Mouse (Mus musculus): Measurements from ENCODE around the gene Olfr5. TPM values are rescaled to one million over a fixed set of nuclear protein-coding genes. Genes with fewer than 3 reads are reported as not detected.

Olfr5 gene
- polyA plus RNA-seq, 1 experiment from 2014 or later: not detected

- Histone ChIP-seq H3K36me3 (no peaks in the 10 kb centered on the region), H3K27me3 (no peaks in the 10 kb centered on the region), H3K9ac (no peak within 1 kb of the TSS), H3K4me2 (no peak within 1 kb of the TSS), H3K27ac (no peak within 1 kb of the TSS), H3K9me3 (no peaks in the 10 kb centered on the region), H3K4me3 (no peak within 1 kb of the TSS), H3K4me1 (no peaks in the 10 kb centered on the region)
- no peak for ATAC-seq (ENCODE audit: insufficient number of reproducible peaks, low FRiP score, low TSS enrichment, low read depth)
- 72% methylated on average over 3 of the region's 3 CpGs for WGBS
Measured at GRCm38 (mm10) chr7:6438388-6438787, 48.4 kb downstream of the Olfr5 start, which contains the start of gene Olfr1344. Gene Olfr1344 (plus strand): TSS chr7:6438688.

- Histone ChIP-seq H3K27ac (no peak overlapping the region), H3K9me3 (peaks cover 2% of the 10 kb centered on the region; the same call in 1 of the 2 replicates)
Measured at GRCm38 (mm10) chr7:6430342-6430741, 56.4 kb downstream of the Olfr5 start.

GRCm38 (mm10) chr7:6429381-6429780, 57.4 kb downstream of the Olfr5 start:
- ATAC-seq (ENCODE audit: insufficient number of reproducible peaks, low FRiP score, low TSS enrichment, low read depth): no peak
- H3K4me1 ChIP-seq: no peaks in the 10 kb centered on the region
- peaks cover 2% of the 10 kb centered on the region; the same call in 1 of the 2 replicates for H3K9me3 ChIP-seq
- H3K27me3 ChIP-seq: no peaks in the 10 kb centered on the region
- H3K4me3 ChIP-seq: no peak overlapping the region
- H3K9ac ChIP-seq: no peak overlapping the region
- no peaks in the 10 kb centered on the region for H3K36me3 ChIP-seq
- H3K27ac ChIP-seq: no peak overlapping the region
- no peak overlapping the region for H3K4me2 ChIP-seq
- WGBS: 88% methylated on average over 3 of the region's 3 CpGs

More at GRCm38 (mm10) chr7:6430342-6430741, 56.4 kb downstream of the Olfr5 start:
- 27% methylated on average over 2 of the region's 2 CpGs for WGBS
- no peaks in the 10 kb centered on the region for H3K4me1 ChIP-seq
- no peak overlapping the region for H3K4me2 ChIP-seq
- H3K4me3 ChIP-seq: no peak overlapping the region
- no peak overlapping the region for H3K9ac ChIP-seq
- H3K36me3 ChIP-seq: no peaks in the 10 kb centered on the region
- ATAC-seq (ENCODE audit: insufficient number of reproducible peaks, low FRiP score, low TSS enrichment, low read depth): no peak
- no peaks in the 10 kb centered on the region for H3K27me3 ChIP-seq

Other genes starting within 250 kb of the Olfr5 start
- not detected in 2 replicates for gene Epp13, start 234.2 kb downstream of the Olfr5 start, polyA plus RNA-seq (2015; fragmentation: Nextera tagmentation; extraction: Ambion mirVana)
- gene Zfp667, start 200.4 kb downstream of the Olfr5 start, polyA plus RNA-seq (2015; fragmentation: Nextera tagmentation; extraction: Ambion mirVana): 8.9 and 9.1 TPM in 2 replicates
- gene Zfp583, start 155.7 kb downstream of the Olfr5 start, polyA plus RNA-seq (2015; fragmentation: Nextera tagmentation; extraction: Ambion mirVana): 5.3 and 5.9 TPM in 2 replicates
- 1.9 and 2.1 TPM in 2 replicates for gene Gm3854, start 143.2 kb downstream of the Olfr5 start, polyA plus RNA-seq (2015; fragmentation: Nextera tagmentation; extraction: Ambion mirVana)
- 2.9 and 3.3 TPM in 2 replicates for gene Zfp78, start 123.7 kb downstream of the Olfr5 start, polyA plus RNA-seq (2015; fragmentation: Nextera tagmentation; extraction: Ambion mirVana)
- gene Zfp28, start 103.6 kb downstream of the Olfr5 start, polyA plus RNA-seq (2015; fragmentation: Nextera tagmentation; extraction: Ambion mirVana): 7.8 and 9.2 TPM in 2 replicates
- 0.29 and 0.56 TPM in 2 replicates for gene Smim17, start 88.2 kb downstream of the Olfr5 start, polyA plus RNA-seq (2015; fragmentation: Nextera tagmentation; extraction: Ambion mirVana)
- gene Gm20715, start 76.7 kb downstream of the Olfr5 start, polyA plus RNA-seq (2015; fragmentation: Nextera tagmentation; extraction: Ambion mirVana): not detected in 2 replicates
- not detected in 2 replicates for gene Olfr1344, start 48.3 kb downstream of the Olfr5 start, polyA plus RNA-seq (2015; fragmentation: Nextera tagmentation; extraction: Ambion mirVana)
- not detected in 2 replicates for gene Olfr1336, start 30.8 kb downstream of the Olfr5 start, polyA plus RNA-seq (2015; fragmentation: Nextera tagmentation; extraction: Ambion mirVana)
- gene Olfr1346, start 19.8 kb downstream of the Olfr5 start, polyA plus RNA-seq (2015; fragmentation: Nextera tagmentation; extraction: Ambion mirVana): not detected in 2 replicates
- not detected in 2 replicates for gene Olfr1347, start 12.8 kb upstream of the Olfr5 start, polyA plus RNA-seq (2015; fragmentation: Nextera tagmentation; extraction: Ambion mirVana)
- gene Olfr1348, start 21.8 kb upstream of the Olfr5 start, polyA plus RNA-seq (2015; fragmentation: Nextera tagmentation; extraction: Ambion mirVana): not detected in 2 replicates
- gene Olfr1349, start 36.0 kb upstream of the Olfr5 start, polyA plus RNA-seq (2015; fragmentation: Nextera tagmentation; extraction: Ambion mirVana): not detected in 2 replicates
- not detected in 2 replicates for gene Olfr1350, start 77.9 kb upstream of the Olfr5 start, polyA plus RNA-seq (2015; fragmentation: Nextera tagmentation; extraction: Ambion mirVana)
- gene Zim1, start 209.5 kb upstream of the Olfr5 start, polyA plus RNA-seq (2015; fragmentation: Nextera tagmentation; extraction: Ambion mirVana): 8.6 and 13.6 TPM in 2 replicates
- gene Peg3, start 243.5 kb upstream of the Olfr5 start, polyA plus RNA-seq (2015; fragmentation: Nextera tagmentation; extraction: Ambion mirVana): 213 and 261 TPM in 2 replicates
- 9.6 and 10.7 TPM in 2 replicates for gene Usp29, start 243.6 kb upstream of the Olfr5 start, polyA plus RNA-seq (2015; fragmentation: Nextera tagmentation; extraction: Ambion mirVana)